Mouse (Mus musculus) embryonic facial prominence, embryonic 11.5 days (tissue): ENCODE results near the gene Fkbp9. TPM values are rescaled to one million over a fixed set of nuclear protein-coding genes. Genes with fewer than 3 reads are reported as not detected.
A peak's percentile ranks its signal among the peaks of the same experiment; 100 is the strongest.

Experiments
- ATAC-seq: fragments of 200-750 bp; cut with Nextera tagmentation; replicated peaks from 2 replicates; pipeline ENCODE4 v1.8.0; 2017; ENCODE audit warnings: low read depth; ENCODE audit not compliant: insufficient number of reproducible peaks, low FRiP score, low TSS enrichment
- DNase-seq: peaks from one replicate; pipeline ENCODE4 v3.0.0-alpha.2; 2015; ENCODE audit warnings: low spot score
- H3K27ac ChIP-seq: fragments of 300-500 bp; sonication (generic); replicated peaks from 2 replicates; pipeline ENCODE4 v1.5.1; 2014; ENCODE audit warnings: mild to moderate bottlenecking, low read depth, low read length, control low read depth
- H3K27me3 ChIP-seq: fragments of 300-500 bp; sonication (generic); 2 replicates; pipeline ENCODE4 v1.6.1; 2014; ENCODE audit warnings: mild to moderate bottlenecking, low read length, moderate library complexity, mixed read lengths; ENCODE audit not compliant: control insufficient read depth, insufficient read depth
- H3K36me3 ChIP-seq: fragments of 300-500 bp; sonication (generic); replicated peaks from 2 replicates; pipeline ENCODE4 v1.6.1; 2014; ENCODE audit warnings: low read depth, mild to moderate bottlenecking, low read length, moderate library complexity, mixed read lengths; ENCODE audit not compliant: control insufficient read depth, insufficient read depth
- H3K4me1 ChIP-seq: fragments of 300-500 bp; sonication (generic); 2 replicates; pipeline ENCODE4 v1.6.1; 2014; ENCODE audit warnings: low read length, mixed read lengths; ENCODE audit not compliant: control insufficient read depth, insufficient read depth
- H3K4me2 ChIP-seq: fragments of 300-500 bp; sonication (generic); 2 replicates; pipeline ENCODE4 v1.6.1; 2014; ENCODE audit warnings: low read depth, mild to moderate bottlenecking, control low read depth, low read length, moderate library complexity
- H3K4me3 ChIP-seq: fragments of 300-500 bp; sonication (generic); 2 replicates; pipeline ENCODE4 v1.5.1; 2014; ENCODE audit warnings: low read depth, low read length, control low read depth
- H3K9ac ChIP-seq: fragments of 300-500 bp; sonication (generic); replicated peaks from 2 replicates; pipeline ENCODE4 v1.6.1; 2014; ENCODE audit warnings: mild to moderate bottlenecking, control low read depth, low read length
- H3K9me3 ChIP-seq: fragments of 300-500 bp; sonication (generic); replicated peaks from 2 replicates; pipeline ENCODE4 v1.6.1; 2016; ENCODE audit warnings: mild to moderate bottlenecking, low read length, inconsistent platforms, mixed read lengths; ENCODE audit not compliant: control insufficient read depth
- WGBS: fragments of 180-500 bp; shearing (Covaris S2); extraction: QIAGEN DNeasy Blood & Tissue Kit; methylation state at CpG from one replicate; pipeline ENCODE4 v1.1.7; 2014; 5-methylcytosine and 5-hydroxymethylcytosine counted together
- polyA plus RNA-seq: library from polyadenylated mRNA; unstranded; fragments of >200 nt; fragmentation: Nextera tagmentation; extraction: Ambion mirVana; gene quantifications from 2 replicates; pipeline ENCODE4 v1.2.1, GENCODE M21; 2014

Gene Fkbp9
- polyA plus RNA-seq, 1 experiment from 2014 or later = 82.1 TPM

DNA sequence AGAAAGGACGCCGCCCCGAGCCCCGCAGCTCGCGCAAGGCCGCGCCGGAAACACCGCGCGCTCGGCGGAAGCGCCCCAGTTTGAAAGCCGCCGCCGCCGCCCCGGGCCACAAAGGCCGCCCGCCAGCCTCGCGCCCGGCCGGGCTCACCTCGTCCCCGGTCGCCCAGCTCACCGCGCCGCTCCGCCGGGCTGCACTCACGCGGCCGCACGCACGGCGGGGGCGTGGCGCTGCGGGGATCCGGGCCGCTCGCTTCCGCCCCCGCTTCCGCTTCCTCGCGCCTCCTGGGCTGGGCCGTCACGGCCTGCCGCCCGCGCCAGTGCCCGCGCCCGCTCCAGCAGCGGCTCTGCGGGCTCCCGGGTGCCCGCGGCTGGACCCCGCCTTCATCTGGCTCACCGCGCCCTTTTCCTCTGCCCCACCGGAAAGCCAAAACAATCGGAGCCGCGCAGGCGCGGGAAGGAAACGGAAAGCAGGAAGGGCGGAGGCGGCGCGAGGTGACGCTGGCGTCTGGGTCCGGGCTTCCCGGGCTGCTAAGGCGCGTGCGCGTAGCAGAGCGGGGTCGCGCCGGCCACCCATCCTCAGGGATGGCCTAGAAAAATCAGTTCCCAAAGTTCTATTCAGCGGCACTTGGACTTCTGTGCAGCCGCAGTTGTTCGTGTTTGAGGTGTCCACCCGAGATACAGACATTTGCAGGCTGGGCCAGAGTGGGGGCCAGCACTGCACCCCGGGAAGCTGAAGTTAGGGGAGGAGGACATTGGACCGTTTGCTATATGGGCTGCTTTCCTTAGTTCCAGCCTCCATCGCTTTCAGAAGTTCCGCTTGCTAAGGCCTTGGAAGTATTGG lies 34.3 kb upstream of the Fkbp9 start, which contains the start of gene Kbtbd2:
Kbtbd2 (minus strand) TSS at position 503 of the 841 bp plus-strand sequence.
- DNase-seq = peak; percentile 94
- Histone ChIP-seq H3K4me2 (peak within 1 kb of the TSS; percentile 66), H3K4me1 (peaks cover 6% of the 10 kb centered on the region; the same call in 1 of the 2 replicates), H3K27me3 (no peaks in the 10 kb centered on the region), H3K4me3 (peak within 1 kb of the TSS; percentile 90), H3K9me3 (no peaks in the 10 kb centered on the region), H3K36me3 (no peaks in the 10 kb centered on the region), H3K9ac (peak within 1 kb of the TSS; percentile 97), H3K27ac (peak within 1 kb of the TSS; percentile 100)
- ATAC-seq = peak; percentile 95
- under 1% methylated on average over 69 of the region's 98 CpGs for WGBS

DNA sequence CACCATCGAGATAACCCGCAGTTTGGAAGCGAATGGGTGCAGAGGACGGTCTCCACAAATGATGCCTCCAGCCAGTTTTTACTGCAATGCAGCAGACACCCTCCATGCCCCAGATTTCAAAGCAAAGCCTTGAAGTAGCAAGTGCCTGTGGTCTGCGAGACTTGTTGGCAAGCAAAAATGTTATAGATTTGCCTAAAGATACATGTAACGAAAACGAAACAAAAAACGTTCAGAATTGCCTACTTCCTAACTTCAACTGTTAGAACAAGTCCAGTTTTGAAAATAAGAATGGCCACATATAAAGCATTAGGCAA lies 33.8 kb upstream of the Fkbp9 start:
- ATAC-seq (no peak), DNase-seq (peak; percentile 10)
- H3K36me3 ChIP-seq = no peaks in the 10 kb centered on the region
- H3K4me2 ChIP-seq = peak overlapping the region; percentile 66
- H3K27ac ChIP-seq = peak overlapping the region; percentile 100
- peaks cover 6% of the 10 kb centered on the region; the same call in 1 of the 2 replicates for H3K4me1 ChIP-seq
- no peaks in the 10 kb centered on the region for H3K27me3 ChIP-seq
- H3K9ac ChIP-seq = peak overlapping the region; percentile 97
- WGBS = 17% methylated on average over 8 of the region's 8 CpGs
- H3K9me3 ChIP-seq = no peaks in the 10 kb centered on the region
- H3K4me3 ChIP-seq = peak overlapping the region; percentile 90

GRCm38 (mm10) chr6:56805026-56805425 lies 26.8 kb upstream of the Fkbp9 start:
- Histone ChIP-seq H3K27me3 (no peaks in the 10 kb centered on the region), H3K9ac (no peak overlapping the region), H3K4me3 (no peak overlapping the region), H3K9me3 (no peaks in the 10 kb centered on the region), H3K27ac (no peak overlapping the region), H3K36me3 (no peaks in the 10 kb centered on the region), H3K4me1 (no peaks in the 10 kb centered on the region), H3K4me2 (no peak overlapping the region)
- DNase-seq (no peak), ATAC-seq (no peak)
- 79% methylated on average over 4 of the region's 4 CpGs for WGBS

- no peaks in the 10 kb centered on the region for H3K4me1 ChIP-seq
- no peak overlapping the region for H3K4me2 ChIP-seq
- no peak overlapping the region for H3K4me3 ChIP-seq
- no peaks in the 10 kb centered on the region for H3K9me3 ChIP-seq
- ATAC-seq (no peak), DNase-seq (no peak)
- no peaks in the 10 kb centered on the region for H3K36me3 ChIP-seq
- H3K27me3 ChIP-seq = no peaks in the 10 kb centered on the region
- WGBS = 69% methylated on average over 2 of the region's 2 CpGs
- H3K27ac ChIP-seq = no peak overlapping the region
- H3K9ac ChIP-seq = no peak overlapping the region
Measured at GRCm38 (mm10) chr6:56806195-56806594, 25.7 kb upstream of the Fkbp9 start.

DNA sequence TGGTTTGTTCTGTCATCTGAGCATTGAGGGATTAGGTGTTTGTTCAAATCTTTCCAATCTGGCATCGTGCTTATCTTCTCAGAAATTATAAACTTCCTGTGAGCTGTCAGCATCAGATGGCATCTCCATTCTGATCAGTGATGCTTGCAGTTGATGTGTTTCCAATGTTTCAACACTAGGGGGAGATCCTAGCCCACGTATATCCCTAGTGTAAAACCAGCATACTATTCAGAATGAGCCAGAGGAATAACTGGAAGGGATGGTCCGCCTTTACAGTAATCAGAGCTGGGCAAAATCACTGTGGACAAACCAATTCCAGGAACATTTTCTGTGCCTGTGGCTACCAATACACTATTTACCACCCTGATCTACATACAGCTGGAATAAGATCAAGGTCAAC lies 23.2 kb upstream of the Fkbp9 start:
- Histone ChIP-seq H3K4me1 (no peaks in the 10 kb centered on the region), H3K9ac (no peak overlapping the region), H3K27me3 (no peaks in the 10 kb centered on the region), H3K27ac (no peak overlapping the region), H3K9me3 (no peaks in the 10 kb centered on the region), H3K36me3 (no peaks in the 10 kb centered on the region), H3K4me2 (no peak overlapping the region), H3K4me3 (no peak overlapping the region)
- ATAC-seq (peak; percentile 72), DNase-seq (peak; percentile 76)
- WGBS = 18% methylated on average over 3 of the region's 3 CpGs

GRCm38 (mm10) chr6:56813332-56813731 lies 18.5 kb upstream of the Fkbp9 start:
- Histone ChIP-seq H3K27me3 (no peaks in the 10 kb centered on the region), H3K9me3 (no peaks in the 10 kb centered on the region), H3K4me2 (no peak overlapping the region), H3K4me3 (no peak overlapping the region), H3K4me1 (no peaks in the 10 kb centered on the region), H3K27ac (no peak overlapping the region), H3K9ac (no peak overlapping the region), H3K36me3 (no peaks in the 10 kb centered on the region)
- ATAC-seq (no peak), DNase-seq (no peak)
- 62% methylated on average over 2 of the region's 2 CpGs for WGBS

GRCm38 (mm10) chr6:56818436-56819123 lies 13.3 kb upstream of the Fkbp9 start:
- Histone ChIP-seq H3K4me1 (no peaks in the 10 kb centered on the region), H3K27ac (no peak overlapping the region), H3K9ac (no peak overlapping the region), H3K9me3 (no peaks in the 10 kb centered on the region), H3K4me3 (no peak overlapping the region), H3K4me2 (no peak overlapping the region), H3K27me3 (no peaks in the 10 kb centered on the region), H3K36me3 (no peaks in the 10 kb centered on the region)
- ATAC-seq = no peak
- WGBS = 85% methylated on average over 5 of the region's 5 CpGs
- no peak for DNase-seq

GRCm38 (mm10) chr6:56819124-56819487 lies 12.8 kb upstream of the Fkbp9 start:
- ATAC-seq = no peak
- 91% methylated on average over 2 of the region's 2 CpGs for WGBS
- Histone ChIP-seq H3K9ac (no peak overlapping the region), H3K4me1 (no peaks in the 10 kb centered on the region), H3K36me3 (no peaks in the 10 kb centered on the region), H3K27ac (no peak overlapping the region), H3K9me3 (no peaks in the 10 kb centered on the region), H3K4me3 (no peak overlapping the region), H3K4me2 (no peak overlapping the region), H3K27me3 (no peaks in the 10 kb centered on the region)
- DNase-seq = no peak
